Mouse (Mus musculus): Measurements from ENCODE around the gene Hivep2.

The Hivep2 gene

GRCm38 (mm10) chr10:14048322-14048915, 82.5 kb downstream of the Hivep2 start:
- no peak for DNase-seq (ENCODE audit: low spot score in 2 of 2)

DNA sequence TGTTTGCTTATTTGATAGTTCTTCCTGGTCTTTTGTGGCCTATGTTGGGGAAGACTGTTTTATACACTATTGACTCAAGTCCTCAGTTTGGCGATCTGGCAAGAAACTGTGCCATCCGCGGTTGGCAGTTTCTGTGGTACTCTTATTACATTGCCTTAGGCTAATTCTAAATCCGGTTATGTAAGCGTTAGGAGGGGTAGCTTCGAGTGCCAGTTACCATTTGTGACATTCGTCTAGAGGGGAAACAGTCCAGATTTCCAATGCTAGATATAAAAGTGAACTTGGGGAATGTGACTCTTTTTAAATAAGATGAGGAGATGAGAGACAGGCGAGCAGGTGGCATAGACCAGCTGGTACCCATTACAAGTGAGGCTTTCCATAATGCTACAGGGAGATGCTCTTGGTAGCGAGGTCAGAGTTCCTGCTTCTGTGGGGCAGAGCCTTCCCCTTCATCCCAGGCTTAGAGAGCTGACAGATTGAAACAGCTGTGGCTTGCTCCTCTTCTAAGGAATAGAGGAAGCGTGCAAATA, 83.1 kb downstream of the Hivep2 start:
- no peak for DNase-seq (ENCODE audit: low spot score in 2 of 2)

- no peak for DNase-seq (ENCODE audit: low spot score in 2 of 2)
These were observed 83.8 kb downstream of the Hivep2 start for GRCm38 (mm10) chr10:14049686-14050085.

- no peak for DNase-seq (ENCODE audit: low spot score in 2 of 2)
These were observed 84.7 kb downstream of the Hivep2 start for GRCm38 (mm10) chr10:14050586-14050985.

DNA sequence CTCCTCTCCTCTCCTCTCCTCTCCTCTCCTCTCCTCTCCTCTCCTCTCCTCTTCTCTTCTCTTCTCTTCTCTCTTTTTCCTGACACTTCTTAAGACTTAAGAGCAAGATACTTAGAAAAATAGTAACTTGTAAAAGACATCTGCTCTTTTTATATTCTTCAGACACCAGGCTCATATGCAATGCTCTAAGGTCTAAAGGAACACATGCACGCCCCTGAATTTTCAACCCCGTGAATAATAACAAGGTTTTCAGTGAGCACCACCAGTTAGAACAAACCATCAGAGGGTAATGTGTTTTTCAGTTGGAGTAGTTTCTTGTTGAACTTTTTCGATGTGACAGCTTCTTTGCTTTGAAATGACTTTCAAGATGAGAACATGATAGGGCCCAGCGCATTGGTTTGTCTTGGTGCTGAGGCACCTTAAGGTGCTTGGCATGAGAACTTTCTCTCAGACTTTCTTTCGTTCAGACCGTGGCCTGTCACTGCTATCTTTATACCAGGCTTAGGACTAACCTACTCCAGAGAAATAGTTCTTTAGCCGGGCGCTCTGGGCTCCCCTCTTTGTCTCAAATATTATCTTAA, 86.3 kb downstream of the Hivep2 start:
- DNase-seq (ENCODE audit: low spot score in 2 of 2), result no peak

- DNase-seq (ENCODE audit: low spot score in 2 of 2), result no peak
These were observed 89.0 kb downstream of the Hivep2 start for GRCm38 (mm10) chr10:14054860-14055259.

- no peak for DNase-seq (ENCODE audit: low spot score in 2 of 2)
These were observed 89.7 kb downstream of the Hivep2 start for GRCm38 (mm10) chr10:14055533-14055981.

GRCm38 (mm10) chr10:14056057-14056456, 90.2 kb downstream of the Hivep2 start:
- no peak for DNase-seq (ENCODE audit: low spot score in 2 of 2)

GRCm38 (mm10) chr10:14056584-14057451, 90.9 kb downstream of the Hivep2 start:
- no peak for DNase-seq (ENCODE audit: low spot score in 2 of 2)

- DNase-seq (ENCODE audit: low spot score in 2 of 2), result no peak
These were observed 92.1 kb downstream of the Hivep2 start for GRCm38 (mm10) chr10:14057841-14058605.

DNA sequence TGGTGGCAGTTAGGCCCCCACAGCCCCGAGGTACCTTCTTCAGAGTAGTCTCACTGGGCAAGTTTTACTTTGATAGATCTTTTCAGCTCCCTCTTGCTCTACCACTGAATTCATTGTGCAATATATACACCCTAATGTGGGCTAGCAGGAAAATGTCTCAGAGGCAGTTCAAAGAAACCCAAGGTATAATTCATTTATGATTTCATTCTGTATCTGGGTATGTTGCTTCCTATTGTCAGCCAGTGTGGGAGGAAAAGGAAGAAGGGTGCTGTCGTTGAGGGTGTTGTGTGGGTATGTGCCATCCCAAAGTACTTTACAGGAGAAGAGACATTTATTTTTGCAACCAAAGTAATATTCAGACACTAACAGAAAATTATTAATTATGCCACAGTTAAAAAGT, 92.9 kb downstream of the Hivep2 start:
- no peak for DNase-seq (ENCODE audit: low spot score in 2 of 2)

GRCm38 (mm10) chr10:14059581-14059980, 93.7 kb downstream of the Hivep2 start:
- no peak for DNase-seq (ENCODE audit: low spot score in 2 of 2)

DNA sequence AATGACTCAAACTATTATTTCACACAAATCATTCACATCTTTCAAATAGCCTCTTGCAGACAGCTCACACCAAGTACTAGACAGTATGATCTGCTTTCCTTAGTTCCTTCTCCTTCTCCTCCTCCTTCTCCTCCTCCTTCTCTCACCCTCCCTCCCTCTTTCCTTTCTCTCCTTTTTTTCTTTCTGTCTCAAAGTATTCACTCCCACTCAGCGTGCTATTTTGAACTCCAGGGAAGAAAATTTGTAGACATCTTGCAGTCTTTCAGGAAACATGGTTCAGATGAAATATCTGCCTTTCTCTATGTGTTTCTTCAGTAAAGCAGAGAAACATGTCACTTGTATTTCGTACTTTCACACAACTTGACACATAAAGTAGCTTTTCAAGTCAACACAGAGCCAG, 94.4 kb downstream of the Hivep2 start:
- no peak for DNase-seq (ENCODE audit: low spot score in 2 of 2)

DNA sequence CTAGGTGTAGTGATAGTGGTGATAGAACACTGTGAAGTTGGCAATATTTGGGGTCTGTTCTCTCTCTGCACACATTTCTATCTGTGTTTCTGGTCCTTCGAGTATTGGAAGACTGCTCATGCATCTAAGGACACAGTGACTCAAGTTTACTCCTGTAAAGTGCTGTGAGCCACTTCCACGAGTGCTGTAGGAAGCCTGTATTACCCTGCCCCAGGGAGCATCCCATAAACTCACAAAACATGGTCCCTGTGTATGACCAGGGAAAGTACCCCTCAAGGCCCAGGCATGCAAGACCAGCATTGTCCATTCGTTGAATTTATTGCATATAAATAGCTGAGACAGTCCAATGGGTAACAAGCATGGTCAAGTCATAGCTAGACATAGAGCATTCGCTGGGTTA, 97.4 kb downstream of the Hivep2 start:
- no peak for DNase-seq (ENCODE audit: low spot score in 2 of 2)

- no peak for DNase-seq (ENCODE audit: low spot score in 2 of 2)
These were observed 99.0 kb downstream of the Hivep2 start for GRCm38 (mm10) chr10:14064759-14065395.

DNA sequence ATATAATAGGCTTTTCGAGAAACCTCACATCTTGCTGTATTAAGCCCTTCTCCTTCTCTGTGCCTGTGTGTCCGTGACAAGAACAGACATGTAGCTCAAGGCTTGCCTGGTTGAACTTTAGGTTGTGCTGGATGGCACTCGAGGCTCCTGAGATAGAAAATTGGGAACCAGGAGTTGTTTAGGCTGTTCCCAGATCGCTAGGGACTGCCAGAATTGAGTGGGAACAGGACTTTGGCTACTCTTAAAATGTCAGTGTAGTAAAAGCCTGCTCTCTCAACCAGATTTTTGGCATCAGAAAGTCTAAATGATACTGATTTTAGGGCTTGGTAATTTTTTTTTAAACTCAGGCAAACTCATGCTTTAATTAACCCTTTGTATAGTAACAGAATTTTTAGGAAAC, 101.9 kb downstream of the Hivep2 start:
- DNase-seq (ENCODE audit: low spot score in 2 of 2), result no peak

GRCm38 (mm10) chr10:14070498-14071079, 104.7 kb downstream of the Hivep2 start:
- no peak for DNase-seq (ENCODE audit: low spot score in 2 of 2)

GRCm38 (mm10) chr10:14072504-14072903, 106.6 kb downstream of the Hivep2 start:
- DNase-seq (ENCODE audit: low spot score in 2 of 2), result no peak

GRCm38 (mm10) chr10:14075767-14076166, 109.9 kb downstream of the Hivep2 start:
- DNase-seq (ENCODE audit: low spot score in 2 of 2), result no peak

- DNase-seq (ENCODE audit: low spot score in 2 of 2), result no peak
These were observed 111.0 kb downstream of the Hivep2 start for GRCm38 (mm10) chr10:14076880-14077279.

GRCm38 (mm10) chr10:14080830-14081229, 115.0 kb downstream of the Hivep2 start:
- DNase-seq (ENCODE audit: low spot score in 2 of 2), result no peak

Measured in thymus, postnatal 10 days (tissue).